In the genomic region with DNA sequence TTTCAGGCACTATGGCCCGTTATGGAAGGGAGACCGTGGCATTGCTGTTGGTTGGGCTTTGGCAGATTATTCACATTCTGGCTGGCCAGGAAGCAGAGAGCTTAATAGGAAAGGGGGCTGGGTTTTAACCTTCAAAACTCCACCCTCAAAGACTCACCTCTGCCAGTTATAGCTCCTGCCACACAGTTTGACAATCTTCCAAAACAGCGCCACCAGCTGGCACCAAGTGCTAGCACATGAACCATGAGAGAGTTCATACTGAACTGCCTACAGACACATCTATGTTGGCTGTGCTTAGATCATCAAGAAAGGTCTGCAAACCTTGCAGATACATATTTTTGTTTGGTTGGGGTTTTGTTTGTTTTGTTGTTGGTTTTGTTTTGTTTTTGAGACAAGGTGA, we compare ENCODE assay signal across 8 mouse cellular contexts. TPM values are rescaled to one million over a fixed set of nuclear protein-coding genes. Genes with fewer than 3 reads are reported as not detected.
DNase-seq lines count a peak whose midpoint lies in the region; ATAC-seq and TF ChIP-seq lines count a peak whose summit lies in the region.

No protein-coding gene starts in this region.

- no peak overlapping the region for H3K27ac ChIP-seq in hindbrain, embryonic 11.5 days (ENCODE audit: low read depth, low read length)
- no peak overlapping the region for H3K27ac ChIP-seq in hindbrain, embryonic 13.5 days
- peak overlapping the region; percentile 88 for H3K27ac ChIP-seq in gastrocnemius, adult 2 months
- H3K27ac ChIP-seq in midbrain, embryonic 13.5 days = no peak overlapping the region

- peak; percentile 71 for TF ChIP-seq CTCF in gastrocnemius, adult 2 months (IDR thresholded peaks at IDR 0.05)

- intact Hi-C loops in gastrocnemius, adult 2 months (cut with DNase I) = loop anchor here (5.0 kb wide), 1 partner anchor 48 kb away; no protein-coding TSS in a partner anchor

- peak; percentile 26 for DNase-seq in hindbrain, embryonic 11.5 days (ENCODE audit: low spot score)
- peak; percentile 43 for DNase-seq in A20 (ENCODE audit: low read depth, low spot score)
- DNase-seq in WW6 (ENCODE audit: low read depth, low spot score) = peak; percentile 29
- DNase-seq in gastrocnemius, adult 2 months = peak; percentile 84
- peak; percentile 3 to 19 for DNase-seq in natural killer cell, adult 2 months (ENCODE audit: low spot score in 2 of 2)

- H3K4me3 ChIP-seq in hindbrain, embryonic 11.5 days (ENCODE audit: low read depth, low read length) = no peak overlapping the region
- H3K4me3 ChIP-seq in hindbrain, embryonic 13.5 days = no peak overlapping the region
- H3K4me3 ChIP-seq in gastrocnemius, adult 2 months = no peak overlapping the region; the same call in 1 of the 2 replicates
- H3K4me3 ChIP-seq in midbrain, embryonic 13.5 days (replicated peaks) = no peak overlapping the region

- no peaks in the 10 kb centered on the region for H3K27me3 ChIP-seq in hindbrain, embryonic 11.5 days (ENCODE audit: control insufficient read depth, insufficient read depth, low read length)
- no peaks in the 10 kb centered on the region for H3K27me3 ChIP-seq in hindbrain, embryonic 13.5 days
- H3K27me3 ChIP-seq in midbrain, embryonic 13.5 days = no peaks in the 10 kb centered on the region

- no peak overlapping the region for H3K4me2 ChIP-seq in hindbrain, embryonic 11.5 days (replicated peaks; ENCODE audit: low read depth, low read length)
- H3K4me2 ChIP-seq in hindbrain, embryonic 13.5 days = no peak overlapping the region
- no peak overlapping the region for H3K4me2 ChIP-seq in midbrain, embryonic 13.5 days (replicated peaks)

- H3K36me3 ChIP-seq in hindbrain, embryonic 11.5 days (ENCODE audit: control insufficient read depth, insufficient read depth, low read length) = no peaks in the 10 kb centered on the region
- H3K36me3 ChIP-seq in hindbrain, embryonic 13.5 days = no peaks in the 10 kb centered on the region
- H3K36me3 ChIP-seq in midbrain, embryonic 13.5 days = no peaks in the 10 kb centered on the region

- no peaks in the 10 kb centered on the region for H3K9me3 ChIP-seq in hindbrain, embryonic 11.5 days (ENCODE audit: control insufficient read depth, low read length)
- H3K9me3 ChIP-seq in hindbrain, embryonic 13.5 days = no peaks in the 10 kb centered on the region
- no peaks in the 10 kb centered on the region for H3K9me3 ChIP-seq in midbrain, embryonic 13.5 days

- no peak overlapping the region for H3K9ac ChIP-seq in hindbrain, embryonic 11.5 days (ENCODE audit: low read depth, low read length)
- no peak overlapping the region for H3K9ac ChIP-seq in hindbrain, embryonic 13.5 days
- no peak overlapping the region for H3K9ac ChIP-seq in midbrain, embryonic 13.5 days (replicated peaks)

- 0 out of 2 replicates have a peak, but pooled peaks cover 3% of the 10 kb centered on the region for H3K4me1 ChIP-seq in hindbrain, embryonic 11.5 days (replicated peaks; ENCODE audit: control insufficient read depth, insufficient read depth, low read length)
- 0 out of 2 replicates have a peak, but pooled peaks cover 5% of the 10 kb centered on the region for H3K4me1 ChIP-seq in hindbrain, embryonic 13.5 days (replicated peaks)
- 0 out of 2 replicates have a peak, but pooled peaks cover 4% of the 10 kb centered on the region for H3K4me1 ChIP-seq in midbrain, embryonic 13.5 days (replicated peaks)

- 76% methylated on average over 3 of the region's 3 CpGs for WGBS in hindbrain, embryonic 11.5 days
- 74% methylated on average over 3 of the region's 3 CpGs for WGBS in hindbrain, embryonic 13.5 days
- WGBS in midbrain, embryonic 13.5 days = 78% methylated on average over 3 of the region's 3 CpGs

- no peak for ATAC-seq in hindbrain, embryonic 11.5 days (ENCODE audit: low FRiP score)
- no peak for ATAC-seq in hindbrain, embryonic 13.5 days (ENCODE audit: low FRiP score)
- ATAC-seq in midbrain, embryonic 13.5 days = no peak
- no peak for ATAC-seq in erythroid progenitor cell, adult 5-6 weeks (replicated peaks; ENCODE audit: low FRiP score, poor library complexity, severe bottlenecking)

RNA-seq across cellular contexts. Expression of a gene that starts 28.7 kb away (rescaled TPM):
- polyA plus RNA-seq in hindbrain, embryonic 11.5 days (2014; fragmentation: Nextera tagmentation; extraction: Ambion mirVana) = 217 and 227 TPM in 2 replicates
- 145 and 156 TPM in 2 replicates for polyA plus RNA-seq in hindbrain, embryonic 13.5 days (2015; fragmentation: Nextera tagmentation; extraction: Ambion mirVana)
- total RNA-seq in gastrocnemius, adult 2 months (2021) = 100 to 1,000 TPM; 151 to 170 TPM
- polyA plus RNA-seq in midbrain, embryonic 13.5 days (2015; fragmentation: Nextera tagmentation; extraction: Ambion mirVana) = 155 and 167 TPM in 2 replicates
- 165 and 214 TPM in 2 replicates for total RNA-seq in erythroid progenitor cell, adult 5-6 weeks (2015; ENCODE audit: low replicate concordance)
- total RNA-seq in erythroid progenitor cell, adult 5-6 weeks (2017; ENCODE audit: low replicate concordance) = 218 and 225 TPM in 2 replicates

Comparison
In these comparisons a context has a peak if more than half of its experiments do, and no peak if none do; other contexts are left out.
1. DNase-seq: peak in every context shown above with its lines; median percentile 84 in gastrocnemius, adult 2 months; 43 in A20; 29 in WW6; 26 in hindbrain, embryonic 11.5 days; 11 in natural killer cell, adult 2 months.